Mouse (Mus musculus) CH12.LX (cell line): ENCODE results near the gene Cog2. TPM values are rescaled to one million over a fixed set of nuclear protein-coding genes. Genes with fewer than 3 reads are reported as not detected.

Source experiments
- DNase-seq: peaks from one replicate; pipeline ENCODE4 v3.0.0-alpha.2; 2013; ENCODE audit errors: extremely low read depth
- H3K27ac ChIP-seq: 2 replicates; pipeline ENCODE4 v1.5.1; 2012; ENCODE audit warnings: low read depth, mild to moderate bottlenecking, control low read depth, moderate library complexity; ENCODE audit not compliant: insufficient read depth
- H3K27me3 ChIP-seq: replicated peaks from 2 replicates; pipeline ENCODE3; 2012; ENCODE audit warnings: inconsistent platforms
- H3K36me3 ChIP-seq, 2 experiments: replicated peaks in 1 of 2; 2 replicates each; pipeline versions ENCODE3 to v1.6.1; 2012; ENCODE audit warnings: inconsistent platforms in 1 of 2, low read length in 1 of 2, mild to moderate bottlenecking in 1 of 2, mixed read lengths in 1 of 2, moderate library complexity in 1 of 2; ENCODE audit not compliant: control insufficient read depth in 1 of 2, insufficient read depth in 1 of 2
- H3K4me1 ChIP-seq, 2 experiments: 2 replicates each; pipeline ENCODE4 v1.6.1; 2012; ENCODE audit warnings: inconsistent platforms in 1 of 2, moderate library complexity in 1 of 2; ENCODE audit not compliant: insufficient read depth in 2 of 2, control insufficient read depth in 1 of 2
- H3K4me2 ChIP-seq: 2 replicates; pipeline ENCODE4 v1.6.1; 2012; ENCODE audit warnings: low read depth, mild to moderate bottlenecking, control low read depth; ENCODE audit not compliant: poor library complexity, insufficient read depth, severe bottlenecking
- H3K4me3 ChIP-seq, 3 experiments: fragments of 150-350 bp in 1 of 3; sonication (generic) in 1 of 3; replicated peaks in 1 of 3; 2 replicates each; pipeline versions ENCODE3 to v1.5.1; 2011 to 2012; ENCODE audit warnings: low read depth in 2 of 3, low read length in 2 of 3, mild to moderate bottlenecking in 2 of 3, moderate library complexity in 2 of 3, control low read depth in 1 of 3, improper control_type of control experiment in 1 of 3, inconsistent platforms in 1 of 3, mixed read lengths in 1 of 3; ENCODE audit not compliant: poor library complexity in 1 of 3
- H3K79me2 ChIP-seq: replicated peaks from 2 replicates; pipeline ENCODE4 v1.6.1; 2012; ENCODE audit warnings: mild to moderate bottlenecking, moderate library complexity; ENCODE audit not compliant: control insufficient read depth, poor library complexity, insufficient read depth, severe bottlenecking; ENCODE audit errors: extremely low read depth
- H3K9ac ChIP-seq: 2 replicates; pipeline ENCODE4 v1.6.1; 2012; ENCODE audit warnings: low read depth, mild to moderate bottlenecking, control low read depth, moderate library complexity; ENCODE audit not compliant: insufficient read depth
- H3K9me3 ChIP-seq: replicated peaks from 2 replicates; pipeline ENCODE3; 2012; ENCODE audit warnings: low read length, inconsistent platforms, mixed read lengths
- BHLHE40 ChIP-seq: IDR thresholded peaks from 2 replicates; pipeline ENCODE4 v1.6.1; 2011; ENCODE audit warnings: mild to moderate bottlenecking, low read depth, low read length, improper control_type of control experiment
- CHD1 ChIP-seq: IDR thresholded peaks from 2 replicates; pipeline ENCODE4 v1.6.1; 2012; ENCODE audit warnings: low read depth, low read length, improper control_type of control experiment, inconsistent platforms
- CHD2 ChIP-seq: IDR thresholded peaks from 2 replicates; pipeline ENCODE4 v1.6.1; 2011; ENCODE audit warnings: low read length, improper control_type of control experiment
- CTCF ChIP-seq, 2 experiments: IDR thresholded peaks in 1 of 2; conservative IDR thresholded peaks in 1 of 2; 2 replicates each; pipeline ENCODE4 v1.5.1; 2011 to 2012; ENCODE audit warnings: low read depth in 2 of 2, low read length in 2 of 2, improper control_type of control experiment in 1 of 2, inconsistent platforms in 1 of 2, mild to moderate bottlenecking in 1 of 2, moderate library complexity in 1 of 2
- E2F4 ChIP-seq: IDR thresholded peaks from 2 replicates; pipeline ENCODE4 v1.6.1; 2011; ENCODE audit warnings: low read depth, low read length, improper control_type of control experiment; ENCODE audit not compliant: insufficient replicate concordance
- ELF1 ChIP-seq: IDR thresholded peaks from 2 replicates; pipeline ENCODE4 v1.6.1; 2014; ENCODE audit warnings: low read depth, mild to moderate bottlenecking, inconsistent platforms, low read length, improper control_type of control experiment
- EP300 ChIP-seq: IDR thresholded peaks from 2 replicates; pipeline ENCODE4 v1.6.1; 2011; ENCODE audit warnings: low read length, improper control_type of control experiment
- ETS1 ChIP-seq: conservative IDR thresholded peaks from 2 replicates; pipeline ENCODE4 v1.6.1; 2012; ENCODE audit warnings: low read depth, mild to moderate bottlenecking, inconsistent platforms, low read length, improper control_type of control experiment, moderate library complexity
- GABPA ChIP-seq: IDR thresholded peaks from 2 replicates; pipeline ENCODE4 v1.6.1; 2012; ENCODE audit warnings: low read depth, low read length, improper control_type of control experiment, inconsistent platforms; ENCODE audit not compliant: insufficient replicate concordance
- HCFC1 ChIP-seq: IDR thresholded peaks from 2 replicates; pipeline ENCODE4 v1.6.1; 2012; ENCODE audit warnings: low read depth, mild to moderate bottlenecking, inconsistent platforms, low read length, improper control_type of control experiment
- IRF4 ChIP-seq: IDR thresholded peaks from 2 replicates; pipeline ENCODE4 v1.6.1; 2014; ENCODE audit warnings: low read depth, mild to moderate bottlenecking, inconsistent platforms, low read length, improper control_type of control experiment
- JUN ChIP-seq: IDR thresholded peaks from 2 replicates; pipeline ENCODE4 v1.6.1; 2011; ENCODE audit warnings: low read depth, mild to moderate bottlenecking, low read length, improper control_type of control experiment, moderate library complexity; ENCODE audit not compliant: insufficient read depth
- JUND ChIP-seq: conservative IDR thresholded peaks from 2 replicates; pipeline ENCODE4 v1.6.1; 2011; ENCODE audit warnings: low read depth, low read length, improper control_type of control experiment
- KAT2A ChIP-seq: IDR thresholded peaks from 2 replicates; pipeline ENCODE4 v1.6.1; 2012; ENCODE audit warnings: low read length, improper control_type of control experiment, inconsistent platforms; ENCODE audit not compliant: insufficient replicate concordance
- MAFK ChIP-seq: IDR thresholded peaks from 2 replicates; pipeline ENCODE4 v1.6.1; 2011; ENCODE audit warnings: low read length, improper control_type of control experiment; ENCODE audit not compliant: insufficient replicate concordance
- MAX ChIP-seq: IDR thresholded peaks from 2 replicates; pipeline ENCODE4 v1.6.1; 2011; ENCODE audit warnings: low read length, improper control_type of control experiment
- MAZ ChIP-seq: IDR thresholded peaks from 2 replicates; pipeline ENCODE4 v1.6.1; 2012; ENCODE audit warnings: low read depth, mild to moderate bottlenecking, inconsistent platforms, low read length, improper control_type of control experiment, moderate library complexity
- MEF2A ChIP-seq: IDR thresholded peaks from 2 replicates; pipeline ENCODE4 v1.6.1; 2014; ENCODE audit warnings: low read depth, mild to moderate bottlenecking, inconsistent platforms, low read length, improper control_type of control experiment, borderline replicate concordance
- MXI1 ChIP-seq: IDR thresholded peaks from 2 replicates; pipeline ENCODE4 v1.6.1; 2011; ENCODE audit warnings: mild to moderate bottlenecking, low read depth, low read length, improper control_type of control experiment
- MYC ChIP-seq: IDR thresholded peaks from 2 replicates; pipeline ENCODE4 v1.6.1; 2011; ENCODE audit warnings: low read depth, mild to moderate bottlenecking, improper control_type of control experiment, low read length
- NELFE ChIP-seq: IDR thresholded peaks from 2 replicates; pipeline ENCODE4 v1.6.1; 2011; ENCODE audit warnings: low read depth, low read length, improper control_type of control experiment
- NRF1 ChIP-seq: IDR thresholded peaks from 2 replicates; pipeline ENCODE4 v1.6.1; 2014; ENCODE audit warnings: low read depth, mild to moderate bottlenecking, inconsistent platforms, low read length, improper control_type of control experiment, moderate library complexity
- PAX5 ChIP-seq: IDR thresholded peaks from 2 replicates; pipeline ENCODE4 v1.6.1; 2012; ENCODE audit warnings: low read length, inconsistent platforms, mixed read lengths
- POLR2A ChIP-seq: IDR thresholded peaks from 2 replicates; pipeline ENCODE4 v1.6.1; 2011; ENCODE audit warnings: low read depth, mild to moderate bottlenecking, improper control_type of control experiment, low read length
- POLR2AphosphoS2 ChIP-seq: IDR thresholded peaks from 2 replicates; pipeline ENCODE4 v1.6.1; 2011; ENCODE audit warnings: low read depth, low read length, improper control_type of control experiment
- RAD21 ChIP-seq: IDR thresholded peaks from 2 replicates; pipeline ENCODE4 v1.6.1; 2011; ENCODE audit warnings: low read depth, mild to moderate bottlenecking, low read length, improper control_type of control experiment, moderate library complexity
- RCOR1 ChIP-seq: conservative IDR thresholded peaks from 2 replicates; pipeline ENCODE4 v1.6.1; 2012; ENCODE audit warnings: low read depth, mild to moderate bottlenecking, inconsistent platforms, low read length, improper control_type of control experiment
- SIN3A ChIP-seq: IDR thresholded peaks from 2 replicates; pipeline ENCODE4 v1.6.1; 2012; ENCODE audit warnings: low read length, improper control_type of control experiment, inconsistent platforms
- SMC3 ChIP-seq: IDR thresholded peaks from 2 replicates; pipeline ENCODE4 v1.6.1; 2011; ENCODE audit warnings: low read depth, low read length, improper control_type of control experiment
- TBP ChIP-seq: conservative IDR thresholded peaks from 2 replicates; pipeline ENCODE4 v1.6.1; 2011; ENCODE audit warnings: low read depth, low read length, improper control_type of control experiment
- TCF12 ChIP-seq: IDR thresholded peaks from 2 replicates; pipeline ENCODE4 v1.6.1; 2014; ENCODE audit warnings: low read depth, mild to moderate bottlenecking, inconsistent platforms, low read length, improper control_type of control experiment
- UBTF ChIP-seq: IDR thresholded peaks from 2 replicates; pipeline ENCODE4 v1.6.1; 2012; ENCODE audit warnings: low read depth, mild to moderate bottlenecking, inconsistent platforms, low read length, improper control_type of control experiment, moderate library complexity
- USF1 ChIP-seq: IDR thresholded peaks from 2 replicates; pipeline ENCODE4 v1.6.1; 2014; ENCODE audit warnings: low read depth, mild to moderate bottlenecking, inconsistent platforms, low read length, improper control_type of control experiment
- USF2 ChIP-seq: conservative IDR thresholded peaks from 2 replicates; pipeline ENCODE4 v1.6.1; 2011; ENCODE audit warnings: low read depth, low read length, improper control_type of control experiment
- ZC3H11A ChIP-seq: IDR thresholded peaks from 2 replicates; pipeline ENCODE4 v1.6.1; 2012; ENCODE audit warnings: low read depth, mild to moderate bottlenecking, inconsistent platforms, low read length, improper control_type of control experiment
- ZKSCAN1 ChIP-seq: IDR thresholded peaks from 2 replicates; pipeline ENCODE4 v1.6.1; 2012; ENCODE audit warnings: low read depth, inconsistent platforms, low read length, improper control_type of control experiment, borderline replicate concordance
- ZMIZ1 ChIP-seq: IDR thresholded peaks from 2 replicates; pipeline ENCODE4 v1.6.1; 2012; ENCODE audit warnings: low read depth, mild to moderate bottlenecking, inconsistent platforms, low read length, improper control_type of control experiment
- ZNF384 ChIP-seq: IDR thresholded peaks from 2 replicates; pipeline ENCODE4 v1.6.1; 2012; ENCODE audit warnings: low read depth, low read length, improper control_type of control experiment, inconsistent platforms
- dilution Hi-C: fragments of 300-500 bp; cut with MboI; formaldehyde crosslinking; loops from 2 replicates; pipeline ENCODE4 v1.14.3; 2020; ENCODE audit warnings: low sequenced_read_pairs; ENCODE audit not compliant: extremely low pct_unique_long_range_greater_than_20kb, extremely low pct_ligation_motif_present
- in situ Hi-C: fragments of 300-500 bp; cut with MboI; formaldehyde crosslinking; loops from 3 replicates; pipeline ENCODE4 v1.14.3; 2019; ENCODE audit warnings: low sequenced_read_pairs, low pct_ligation_motif_present, low pct_unique_long_range_greater_than_20kb, mixed read lengths
- polyA plus RNA-seq: library from polyadenylated mRNA; unstranded; fragments of >175 nt; gene quantifications from 2 replicates; pipeline ENCODE4 v1.2.1, GENCODE M21; 2012; ENCODE audit warnings: low read depth; ENCODE audit not compliant: insufficient read length
- total RNA-seq, 2 experiments: library from RNA; depleted of rRNA; stranded (reverse); fragments of 300-350 nt in 1 of 2; fragments of >200 nt in 1 of 2; gene quantifications; 2 replicates each; pipeline ENCODE4 v1.2.3; 2012 to 2014

Cog2 gene
- total RNA-seq (2012; rRNA removed) (53.1 and 56.7 TPM in 2 replicates), total RNA-seq (2014; rRNA removed) (37.7 and 41.8 TPM in 2 replicates), polyA plus RNA-seq (55.5 and 62.6 TPM in 2 replicates)

DNA sequence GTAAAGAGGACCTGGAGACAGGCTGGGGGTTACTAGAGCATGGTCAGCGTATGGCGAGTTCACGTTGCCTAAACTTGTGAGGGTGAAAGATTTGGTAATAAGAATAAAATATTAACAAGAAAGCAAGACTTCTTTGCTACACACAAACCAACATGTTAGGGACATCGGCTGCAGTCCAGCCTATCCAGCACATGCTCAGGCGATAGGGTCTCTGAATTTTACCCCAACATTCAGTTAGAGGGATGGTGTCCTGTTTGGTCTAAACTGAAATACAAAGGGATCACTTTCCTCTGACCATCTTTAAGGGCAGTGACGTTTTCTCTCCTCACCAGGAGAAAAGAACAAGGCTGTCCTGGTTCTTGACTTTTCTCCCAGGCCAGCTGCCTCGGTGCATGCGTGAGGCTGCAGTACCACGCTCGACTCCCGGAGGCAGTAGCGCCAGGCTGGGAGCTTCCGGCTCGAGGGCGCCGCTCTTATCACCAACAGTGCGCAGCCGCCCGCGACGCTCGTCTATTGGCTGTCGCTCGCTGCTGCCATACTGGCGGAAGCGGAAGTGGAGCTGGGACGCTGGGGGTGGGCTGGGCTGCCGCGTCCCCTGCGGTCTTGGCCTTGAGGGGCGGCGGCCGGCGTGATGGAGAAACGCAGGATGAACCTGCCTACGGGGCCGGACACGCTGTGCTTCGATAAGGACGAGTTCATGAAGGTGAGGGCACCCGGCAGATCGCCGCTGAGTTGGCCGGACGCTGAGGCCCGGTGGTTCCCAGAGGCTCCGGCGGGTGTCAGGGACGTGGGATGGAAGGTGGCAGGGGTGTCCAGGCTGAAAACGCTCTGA lies at the start of gene Cog2:
Gene Cog2 (plus strand): TSS at position 519 of the 832 bp plus-strand sequence.
- Histone ChIP-seq H3K4me2 (peak within 1 kb of the TSS; percentile 80), H3K27ac (no peak within 1 kb of the TSS), H3K36me3 (peaks cover 7 to 29% of the 10 kb centered on the region in 2 experiments), H3K79me2 (peaks cover 27% of the 10 kb centered on the region), H3K4me3 (peak within 1 kb of the TSS; percentile 89 to 97 (median 91)), H3K9me3 (no peaks in the 10 kb centered on the region), H3K27me3 (no peaks in the 10 kb centered on the region), H3K9ac (peak within 1 kb of the TSS; percentile 73), H3K4me1 (peaks cover 8 to 30% of the 10 kb centered on the region in 2 experiments)
- in situ Hi-C loops, result no loop called here
- peak; percentile 95 for DNase-seq
- TF ChIP-seq SMC3 (no peak), EP300 (no peak), E2F4 (no peak), MXI1 (peak; percentile 82; the same call in 1 of the 2 replicates), USF1 (no peak), JUN (no peak), ZNF384 (no peak), SIN3A (peak; percentile 91), CHD1 (no peak), UBTF (no peak), MAFK (no peak), ZC3H11A (no peak), POLR2AphosphoS2 (no peak), GABPA (peak; percentile 84), NRF1 (peak; percentile 96), TBP (peak; percentile 74; the same call in 1 of the 2 replicates), CHD2 (no peak), RCOR1 (no peak), ETS1 (no peak), ZKSCAN1 (no peak), RAD21 (no peak), HCFC1 (peak; percentile 92), CTCF (conservative IDR thresholded peaks at IDR 0.05 in 1 of 2, IDR thresholded peaks at IDR 0.05 in 1 of 2; ENCODE audit: low read depth in 2 of 2, low read length in 2 of 2) (peak in 1 of 2 experiments; percentile 85; a peak in 2 of 4 replicates), USF2 (no peak), NELFE (no peak; the same call in none of the 2 replicates), PAX5 (no peak), MAX (peak; percentile 64), MAZ (no peak), ZMIZ1 (peak; percentile 53; the same call in 1 of the 2 replicates), TCF12 (peak; percentile 67; the same call in 1 of the 2 replicates), BHLHE40 (no peak), MEF2A (peak; percentile 37; the same call in 1 of the 2 replicates), KAT2A (peak; percentile 90; the same call in 1 of the 2 replicates), MYC (0 out of 2 replicates have a peak, but pooled peaks have one; percentile 66), IRF4 (peak; percentile 60; the same call in 1 of the 2 replicates), JUND (no peak), POLR2A (peak; percentile 82), ELF1 (peak; percentile 100)
- dilution Hi-C loops, result no loop called here
